Mouse (Mus musculus) embryonic fibroblast, embryonic 13.5 days (primary cell): ENCODE measurements around the gene 1700014D04Rik.

Experiments
- CTCF ChIP-seq: IDR thresholded peaks from 2 replicates; pipeline ENCODE4 v1.5.1; 2011; ENCODE audit warnings: mild to moderate bottlenecking, control low read depth, low read length, moderate library complexity, borderline replicate concordance; ENCODE audit not compliant: insufficient read depth
- POLR2A ChIP-seq: IDR thresholded peaks from 2 replicates; pipeline ENCODE4 v1.6.1; 2011; ENCODE audit warnings: low read depth, mild to moderate bottlenecking, control low read depth, low read length, moderate library complexity

- no peak for TF ChIP-seq POLR2A
- TF ChIP-seq CTCF, result no peak
Observed at GRCm38 (mm10) chr13:59699131-59699530, 47.4 kb downstream of the 1700014D04Rik start.
